Mouse (Mus musculus): ENCODE data around the gene Elovl7. TPM values are rescaled to one million over a fixed set of nuclear protein-coding genes. Genes with fewer than 3 reads are reported as not detected.

Gene Elovl7
- 1.8 and 1.9 TPM in 2 replicates for polyA plus RNA-seq (2014; fragmentation: Nextera tagmentation; extraction: Ambion mirVana)

DNA sequence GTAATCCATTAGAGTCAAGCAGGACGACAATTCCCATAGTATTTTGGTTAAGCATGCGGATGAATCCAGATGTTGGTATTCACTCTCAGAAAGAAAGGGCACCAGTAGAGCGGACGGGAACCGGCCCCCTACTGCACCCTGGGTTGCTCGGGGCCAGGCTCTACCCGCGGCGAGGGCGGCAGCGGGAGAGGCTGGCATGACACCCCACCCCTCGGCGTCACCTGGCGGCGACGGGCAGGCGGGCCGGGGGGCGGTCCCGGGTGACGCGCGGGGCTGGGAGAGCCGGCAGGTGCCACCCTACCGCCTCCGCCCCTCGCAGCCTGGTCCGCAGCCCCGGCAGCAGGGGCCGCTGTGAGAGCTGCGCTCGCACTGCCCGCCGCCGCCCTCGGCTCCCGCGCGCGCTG, at the start of gene Elovl7:
Gene Elovl7 (plus strand): TSS at position 324 of the 404 bp plus-strand sequence.
- Histone ChIP-seq H3K36me3 (replicated peaks; ENCODE audit: control insufficient read depth, insufficient read depth, low read depth, low read length) (no peaks in the 10 kb centered on the region), H3K4me2 (ENCODE audit: low read depth, low read length) (peak within 1 kb of the TSS; percentile 100), H3K4me1 (ENCODE audit: control insufficient read depth, insufficient read depth, low read length) (no peaks in the 10 kb centered on the region), H3K4me3 (ENCODE audit: low read depth, low read length) (peak within 1 kb of the TSS; percentile 68), H3K27me3 (ENCODE audit: control insufficient read depth, insufficient read depth, low read length) (peaks cover 20% of the 10 kb centered on the region), H3K9ac (replicated peaks; ENCODE audit: low read length) (peak within 1 kb of the TSS; percentile 63), H3K27ac (replicated peaks; ENCODE audit: low read depth, low read length) (no peak within 1 kb of the TSS), H3K9me3 (replicated peaks; ENCODE audit: control insufficient read depth, low read length) (no peaks in the 10 kb centered on the region)
- ATAC-seq (replicated peaks; ENCODE audit: insufficient number of reproducible peaks, low FRiP score, low TSS enrichment, low read depth) (peak; percentile 87), DNase-seq (ENCODE audit: low spot score) (peak; percentile 71)
- WGBS, result 0% methylated on average over 37 of the region's 40 CpGs

DNA sequence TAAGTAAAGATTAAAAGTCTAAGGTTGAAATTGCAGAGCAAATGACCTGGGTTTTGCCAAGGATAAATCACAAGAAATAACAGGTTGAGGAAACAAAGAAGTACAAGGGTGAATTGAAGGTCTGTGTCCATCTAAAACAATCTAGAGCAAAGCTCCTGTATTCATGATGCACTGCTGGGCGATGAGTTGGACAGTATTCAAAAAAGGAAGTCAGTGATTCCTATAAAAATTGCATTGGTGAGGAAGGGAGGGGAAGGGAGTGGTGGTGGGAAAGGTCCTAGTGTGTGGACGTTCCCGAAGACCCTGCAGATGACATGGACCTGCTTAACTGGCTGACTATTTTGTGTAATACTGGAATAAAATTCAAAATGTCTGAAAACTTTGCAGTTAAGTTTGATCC, 49.6 kb upstream of the Elovl7 start:
- 89% methylated on average over 3 of the region's 3 CpGs for WGBS
- Histone ChIP-seq H3K27ac (replicated peaks; ENCODE audit: low read depth, low read length) (no peak overlapping the region), H3K4me3 (ENCODE audit: low read depth, low read length) (no peak overlapping the region), H3K9ac (replicated peaks; ENCODE audit: low read length) (no peak overlapping the region), H3K4me1 (ENCODE audit: control insufficient read depth, insufficient read depth, low read length) (no peaks in the 10 kb centered on the region), H3K36me3 (replicated peaks; ENCODE audit: control insufficient read depth, insufficient read depth, low read depth, low read length) (no peaks in the 10 kb centered on the region), H3K9me3 (replicated peaks; ENCODE audit: control insufficient read depth, low read length) (no peaks in the 10 kb centered on the region), H3K27me3 (ENCODE audit: control insufficient read depth, insufficient read depth, low read length) (no peaks in the 10 kb centered on the region), H3K4me2 (ENCODE audit: low read depth, low read length) (no peak overlapping the region)
- ATAC-seq (replicated peaks; ENCODE audit: insufficient number of reproducible peaks, low FRiP score, low TSS enrichment, low read depth) (no peak), DNase-seq (ENCODE audit: low spot score) (no peak)

DNA sequence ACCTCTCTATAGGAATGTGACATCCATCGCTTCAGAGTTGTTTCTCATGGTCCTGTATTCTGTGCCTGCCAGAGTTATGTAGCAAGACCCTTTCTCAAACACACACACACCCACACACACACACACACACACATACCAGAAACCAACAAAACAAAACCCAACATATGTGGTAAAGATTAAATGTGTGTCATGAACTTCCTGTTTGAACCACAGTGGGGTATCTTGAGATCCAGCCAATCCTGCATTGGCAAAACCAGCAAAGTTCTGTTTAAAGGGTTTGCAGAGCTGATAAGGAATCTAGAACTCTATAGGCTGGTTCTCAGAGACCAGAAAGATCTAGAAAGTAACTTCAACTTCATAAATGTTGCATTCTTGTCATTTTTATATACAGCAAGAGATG, 44.2 kb upstream of the Elovl7 start:
- DNase-seq (ENCODE audit: low spot score), result no peak
- no peak overlapping the region for H3K4me3 ChIP-seq (ENCODE audit: low read depth, low read length)
- no peak overlapping the region for H3K27ac ChIP-seq (replicated peaks; ENCODE audit: low read depth, low read length)
- no peaks in the 10 kb centered on the region for H3K27me3 ChIP-seq (ENCODE audit: control insufficient read depth, insufficient read depth, low read length)
- no peaks in the 10 kb centered on the region for H3K4me1 ChIP-seq (ENCODE audit: control insufficient read depth, insufficient read depth, low read length)
- H3K9me3 ChIP-seq (replicated peaks; ENCODE audit: control insufficient read depth, low read length), result no peaks in the 10 kb centered on the region
- 97% methylated on average over 1 of the region's 1 CpGs for WGBS
- no peak overlapping the region for H3K9ac ChIP-seq (replicated peaks; ENCODE audit: low read length)
- no peaks in the 10 kb centered on the region for H3K36me3 ChIP-seq (replicated peaks; ENCODE audit: control insufficient read depth, insufficient read depth, low read depth, low read length)
- H3K4me2 ChIP-seq (ENCODE audit: low read depth, low read length), result no peak overlapping the region
- ATAC-seq (replicated peaks; ENCODE audit: insufficient number of reproducible peaks, low FRiP score, low TSS enrichment, low read depth), result no peak

DNA sequence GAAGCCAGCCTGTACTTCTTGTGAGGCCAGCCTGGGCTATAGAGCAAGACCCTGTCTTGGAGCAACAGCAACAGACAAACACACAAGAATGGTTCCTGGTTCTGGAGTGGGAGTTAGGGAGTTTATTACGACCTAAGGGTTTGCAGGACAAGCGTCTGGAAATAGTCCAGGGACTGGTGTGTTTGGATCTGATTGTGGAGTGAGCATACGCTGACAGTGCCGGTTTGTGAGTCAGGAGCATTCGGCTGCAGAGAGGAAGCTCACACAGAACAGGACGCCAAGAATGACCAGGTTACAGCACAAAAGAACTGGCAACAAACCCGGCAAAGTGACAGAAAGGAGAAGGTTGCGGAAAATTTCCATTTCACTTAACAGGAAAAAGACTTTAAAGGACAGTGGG, 43.7 kb upstream of the Elovl7 start:
- H3K27ac ChIP-seq (replicated peaks; ENCODE audit: low read depth, low read length), result no peak overlapping the region
- 89% methylated on average over 8 of the region's 8 CpGs for WGBS
- no peak overlapping the region for H3K4me3 ChIP-seq (ENCODE audit: low read depth, low read length)
- no peaks in the 10 kb centered on the region for H3K27me3 ChIP-seq (ENCODE audit: control insufficient read depth, insufficient read depth, low read length)
- no peak overlapping the region for H3K4me2 ChIP-seq (ENCODE audit: low read depth, low read length)
- no peaks in the 10 kb centered on the region for H3K4me1 ChIP-seq (ENCODE audit: control insufficient read depth, insufficient read depth, low read length)
- no peaks in the 10 kb centered on the region for H3K9me3 ChIP-seq (replicated peaks; ENCODE audit: control insufficient read depth, low read length)
- ATAC-seq (replicated peaks; ENCODE audit: insufficient number of reproducible peaks, low FRiP score, low TSS enrichment, low read depth) (no peak), DNase-seq (ENCODE audit: low spot score) (no peak)
- no peak overlapping the region for H3K9ac ChIP-seq (replicated peaks; ENCODE audit: low read length)
- no peaks in the 10 kb centered on the region for H3K36me3 ChIP-seq (replicated peaks; ENCODE audit: control insufficient read depth, insufficient read depth, low read depth, low read length)

DNA sequence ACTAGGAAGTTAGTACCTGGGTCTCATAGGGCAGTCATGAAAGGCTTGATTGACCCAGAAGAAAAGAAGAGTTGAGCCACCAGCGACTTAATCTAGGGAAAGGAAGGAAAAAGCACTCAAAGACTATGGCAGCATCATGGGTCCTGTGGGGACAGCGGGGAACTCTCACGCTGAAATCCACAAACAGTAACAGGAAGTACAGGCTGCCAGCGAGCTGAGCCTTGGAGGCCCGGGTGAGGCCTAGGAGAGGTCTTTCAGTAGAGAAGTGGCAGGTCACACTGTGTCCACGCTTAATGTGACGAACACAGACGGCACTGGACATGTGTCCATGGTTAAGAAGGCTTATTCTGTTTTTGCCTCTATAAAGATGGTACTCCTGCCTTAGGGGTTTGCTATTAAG, 34.6 kb upstream of the Elovl7 start:
- H3K36me3 ChIP-seq (replicated peaks; ENCODE audit: control insufficient read depth, insufficient read depth, low read depth, low read length), result peaks cover 3% of the 10 kb centered on the region; the same call in 1 of the 2 replicates
- no peak overlapping the region for H3K4me3 ChIP-seq (ENCODE audit: low read depth, low read length)
- H3K27me3 ChIP-seq (ENCODE audit: control insufficient read depth, insufficient read depth, low read length), result no peaks in the 10 kb centered on the region
- no peak overlapping the region for H3K9ac ChIP-seq (replicated peaks; ENCODE audit: low read length)
- no peak for DNase-seq (ENCODE audit: low spot score)
- no peak overlapping the region for H3K27ac ChIP-seq (replicated peaks; ENCODE audit: low read depth, low read length)
- H3K4me2 ChIP-seq (ENCODE audit: low read depth, low read length), result no peak overlapping the region
- ATAC-seq (replicated peaks; ENCODE audit: insufficient number of reproducible peaks, low FRiP score, low TSS enrichment, low read depth), result no peak
- 90% methylated on average over 8 of the region's 8 CpGs for WGBS
- no peaks in the 10 kb centered on the region for H3K4me1 ChIP-seq (ENCODE audit: control insufficient read depth, insufficient read depth, low read length)
- H3K9me3 ChIP-seq (replicated peaks; ENCODE audit: control insufficient read depth, low read length), result no peaks in the 10 kb centered on the region

DNA sequence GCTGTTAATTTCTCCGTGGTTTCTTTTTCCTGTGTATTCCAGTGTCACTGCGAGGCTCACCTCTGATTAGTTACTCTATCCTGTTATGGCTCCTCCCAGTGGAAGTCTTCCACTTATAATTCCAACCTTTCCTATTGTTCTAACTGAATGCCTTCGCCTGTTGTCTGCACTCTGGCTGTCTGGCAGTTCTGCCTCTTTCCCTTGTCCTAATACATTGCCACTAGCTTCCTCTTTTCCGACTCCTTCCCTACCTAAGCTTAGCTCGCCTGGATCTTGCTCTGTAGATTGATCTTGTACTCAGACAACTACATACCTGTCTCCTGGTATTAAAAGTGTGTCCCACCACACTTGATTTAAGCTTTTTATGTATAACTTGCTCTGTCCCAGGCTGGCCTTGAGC, 33.4 kb upstream of the Elovl7 start:
- Histone ChIP-seq H3K9me3 (replicated peaks; ENCODE audit: control insufficient read depth, low read length) (no peaks in the 10 kb centered on the region), H3K4me1 (ENCODE audit: control insufficient read depth, insufficient read depth, low read length) (no peaks in the 10 kb centered on the region), H3K27ac (replicated peaks; ENCODE audit: low read depth, low read length) (no peak overlapping the region), H3K4me2 (ENCODE audit: low read depth, low read length) (no peak overlapping the region), H3K9ac (replicated peaks; ENCODE audit: low read length) (no peak overlapping the region), H3K27me3 (ENCODE audit: control insufficient read depth, insufficient read depth, low read length) (no peaks in the 10 kb centered on the region), H3K36me3 (replicated peaks; ENCODE audit: control insufficient read depth, insufficient read depth, low read depth, low read length) (peaks cover 3% of the 10 kb centered on the region; the same call in 1 of the 2 replicates), H3K4me3 (ENCODE audit: low read depth, low read length) (no peak overlapping the region)
- DNase-seq (ENCODE audit: low spot score) (no peak), ATAC-seq (replicated peaks; ENCODE audit: insufficient number of reproducible peaks, low FRiP score, low TSS enrichment, low read depth) (no peak)
- 86% methylated on average over 5 of the region's 5 CpGs for WGBS

DNA sequence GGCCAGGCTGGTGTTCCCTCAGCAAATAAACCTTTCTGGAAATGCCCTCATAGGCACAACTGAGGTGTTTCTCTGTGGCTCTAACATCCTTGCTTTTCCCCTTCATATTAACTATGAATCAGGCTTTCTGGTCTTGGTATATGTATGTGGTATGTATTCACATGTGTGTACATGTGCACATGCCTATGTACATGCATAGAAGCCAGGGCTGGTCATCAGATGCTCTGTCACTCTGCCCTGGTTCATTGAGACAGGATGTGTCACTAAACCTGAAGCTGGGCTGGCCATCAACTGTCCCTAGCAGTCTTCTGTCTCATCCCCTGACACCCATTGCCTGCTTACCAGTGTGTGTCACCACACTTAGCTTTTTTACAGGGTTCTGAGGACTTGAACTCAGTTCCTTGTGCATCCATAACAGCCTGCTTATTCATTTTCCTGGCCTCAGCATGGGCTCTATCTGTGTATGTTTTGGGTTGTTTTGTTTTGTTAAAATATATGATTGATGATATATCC, 29.4 kb upstream of the Elovl7 start:
- DNase-seq (ENCODE audit: low spot score) (no peak), ATAC-seq (replicated peaks; ENCODE audit: insufficient number of reproducible peaks, low FRiP score, low TSS enrichment, low read depth) (no peak)
- Histone ChIP-seq H3K36me3 (replicated peaks; ENCODE audit: control insufficient read depth, insufficient read depth, low read depth, low read length) (peaks cover 3% of the 10 kb centered on the region; the same call in 1 of the 2 replicates), H3K4me2 (ENCODE audit: low read depth, low read length) (no peak overlapping the region), H3K27ac (replicated peaks; ENCODE audit: low read depth, low read length) (no peak overlapping the region), H3K9ac (replicated peaks; ENCODE audit: low read length) (no peak overlapping the region), H3K4me3 (ENCODE audit: low read depth, low read length) (no peak overlapping the region), H3K4me1 (ENCODE audit: control insufficient read depth, insufficient read depth, low read length) (no peaks in the 10 kb centered on the region), H3K9me3 (replicated peaks; ENCODE audit: control insufficient read depth, low read length) (no peaks in the 10 kb centered on the region), H3K27me3 (ENCODE audit: control insufficient read depth, insufficient read depth, low read length) (no peaks in the 10 kb centered on the region)

DNA sequence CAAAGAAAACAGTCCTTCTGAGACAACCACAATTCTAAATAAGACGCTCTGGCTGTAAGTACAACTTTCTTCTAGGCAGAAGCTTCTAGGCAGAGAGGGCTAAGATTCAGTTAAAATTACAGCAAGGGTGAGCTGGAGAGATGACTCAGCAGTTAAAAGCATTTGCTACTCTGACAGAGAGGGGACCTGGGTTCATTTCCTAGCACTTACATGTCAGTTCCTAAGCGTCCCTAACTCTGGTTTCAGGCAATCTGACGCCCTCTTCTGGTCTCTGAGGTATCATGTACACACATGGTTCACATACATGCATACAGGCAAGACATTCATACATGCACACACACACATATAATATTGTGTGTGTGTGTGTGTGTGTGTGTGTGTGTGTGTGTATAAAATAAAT, 28.7 kb upstream of the Elovl7 start:
- Histone ChIP-seq H3K9me3 (replicated peaks; ENCODE audit: control insufficient read depth, low read length) (no peaks in the 10 kb centered on the region), H3K4me1 (ENCODE audit: control insufficient read depth, insufficient read depth, low read length) (no peaks in the 10 kb centered on the region), H3K9ac (replicated peaks; ENCODE audit: low read length) (no peak overlapping the region), H3K27ac (replicated peaks; ENCODE audit: low read depth, low read length) (no peak overlapping the region), H3K27me3 (ENCODE audit: control insufficient read depth, insufficient read depth, low read length) (no peaks in the 10 kb centered on the region), H3K4me3 (ENCODE audit: low read depth, low read length) (no peak overlapping the region), H3K4me2 (ENCODE audit: low read depth, low read length) (no peak overlapping the region), H3K36me3 (replicated peaks; ENCODE audit: control insufficient read depth, insufficient read depth, low read depth, low read length) (peaks cover 3% of the 10 kb centered on the region; the same call in 1 of the 2 replicates)
- DNase-seq (ENCODE audit: low spot score) (no peak), ATAC-seq (replicated peaks; ENCODE audit: insufficient number of reproducible peaks, low FRiP score, low TSS enrichment, low read depth) (no peak)
- WGBS, result 93% methylated on average over 3 of the region's 3 CpGs
